ENCODE assay signal across 12 mouse cellular contexts in the genomic region with DNA sequence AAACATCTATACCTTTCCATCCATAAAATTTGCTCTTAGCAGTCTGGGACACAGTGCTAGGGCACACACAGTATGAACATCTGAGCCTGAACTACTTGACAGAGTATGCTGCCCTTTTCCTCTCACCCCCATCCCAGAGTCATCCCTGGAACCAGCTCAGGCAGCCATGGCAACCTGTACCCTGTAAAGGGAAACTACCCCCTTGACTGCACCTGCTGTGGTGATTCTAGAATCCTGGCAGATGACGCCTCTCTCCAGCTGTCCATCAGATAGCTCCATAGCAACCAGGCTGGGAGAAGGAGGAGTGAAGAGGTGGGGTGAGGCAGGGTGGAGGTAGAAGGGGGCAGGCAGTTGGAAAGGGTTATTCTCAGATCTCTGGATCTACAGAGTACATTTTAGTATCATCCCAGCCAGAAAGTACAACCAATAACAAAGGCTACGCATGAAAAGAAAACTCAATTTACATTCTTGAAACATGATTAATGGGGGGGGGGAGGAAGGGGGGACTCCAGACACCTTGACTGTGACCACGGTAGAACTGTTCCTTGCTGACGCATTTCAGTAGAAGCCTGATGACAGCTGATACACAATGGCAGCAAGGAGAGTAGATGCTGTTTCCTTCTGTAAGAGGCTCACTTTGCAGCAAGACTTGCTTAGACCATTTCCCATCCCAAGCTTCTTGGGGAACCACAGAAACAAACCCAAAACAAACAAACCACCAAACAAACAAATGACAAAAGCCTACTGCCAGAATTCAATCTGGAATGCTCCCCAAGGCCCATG.
A peak's percentile ranks its signal among the peaks of the same experiment; 100 is the strongest.
DNase-seq lines count a peak whose midpoint lies in the region; ATAC-seq and TF ChIP-seq lines count a peak whose summit lies in the region.
"Had no signal": no experiment of that assay in that cellular context is flagged by ENCODE, and none has a peak within 500 bp of the region (broad histone marks: within the 10 kb centered on the region; RNA-seq: fewer than 3 reads in every experiment).

No protein-coding gene starts in this region.

- H3K4me1 ChIP-seq in liver, adult 2 months (ENCODE audit: control insufficient read depth, insufficient read depth, low read length) = no peaks in the 10 kb centered on the region
- H3K4me1 ChIP-seq in liver, embryonic 11.5 days (replicated peaks; ENCODE audit: control insufficient read depth, insufficient read depth, low read length) = no peaks in the 10 kb centered on the region; the same call in 1 of the 2 replicates
- H3K4me1 ChIP-seq in forebrain, postnatal 0 days (ENCODE audit: insufficient read depth) = no peaks in the 10 kb centered on the region

- no peak overlapping the region for H3K4me3 ChIP-seq in liver, adult 2 months (ENCODE audit: insufficient read depth, low read depth, low read length)
- no peak overlapping the region for H3K4me3 ChIP-seq in liver, embryonic 11.5 days (ENCODE audit: low read depth, low read length)
- H3K4me3 ChIP-seq in forebrain, postnatal 0 days (ENCODE audit: low read depth, low read length) = no peak overlapping the region
- H3K4me3 ChIP-seq: erythroblast, embryonic 14.5 days; liver, embryonic 15.5 days had no signal

- intact Hi-C loops in heart, postnatal 14 days (cut with DNase I) = no loop called here

- WGBS in liver, adult 2 months = 85% methylated on average over 4 of the region's 4 CpGs
- WGBS in liver, embryonic 11.5 days = 51% methylated on average over 4 of the region's 4 CpGs
- 49% methylated on average over 4 of the region's 4 CpGs for WGBS in forebrain, postnatal 0 days

- peak; percentile 53 for DNase-seq in liver, adult 2 months (ENCODE audit: extremely low read depth, low read depth, low spot score)
- no peak for DNase-seq in liver, embryonic 11.5 days (ENCODE audit: low spot score)
- peak; percentile 41 for DNase-seq in forebrain, postnatal 0 days
- DNase-seq in layer of hippocampus, postnatal 14 days (ENCODE audit: low spot score in 2 of 2) = peak; percentile 51 to 77
- DNase-seq in skeletal muscle tissue, adult 2 months (ENCODE audit: low read depth, low spot score) = peak; percentile 96
- no peak for DNase-seq in adrenal gland, postnatal 14 days
- DNase-seq in thymus, postnatal 25 days = no peak
- no peak for DNase-seq in heart, postnatal 14 days
- DNase-seq: thymus, postnatal 4 days had no signal

- H3K79me2 ChIP-seq in liver, adult 2 months (ENCODE audit: control insufficient read depth, insufficient read depth, low read length) = no peaks in the 10 kb centered on the region

- H3K9ac ChIP-seq in liver, adult 2 months (ENCODE audit: low read depth, low read length) = no peak overlapping the region
- no peak overlapping the region for H3K9ac ChIP-seq in liver, embryonic 11.5 days (ENCODE audit: low read depth, low read length)
- no peak overlapping the region for H3K9ac ChIP-seq in forebrain, postnatal 0 days
- H3K9ac ChIP-seq: liver, embryonic 15.5 days had no signal

- no peak overlapping the region for H3K4me2 ChIP-seq in liver, embryonic 11.5 days
- H3K4me2 ChIP-seq in forebrain, postnatal 0 days (ENCODE audit: low read depth) = no peak overlapping the region
- H3K4me2 ChIP-seq: liver, embryonic 15.5 days had no signal

- H3K27me3 ChIP-seq in liver, adult 2 months (ENCODE audit: control insufficient read depth, insufficient read depth, low read length) = no peaks in the 10 kb centered on the region
- H3K27me3 ChIP-seq in liver, embryonic 11.5 days (replicated peaks; ENCODE audit: control insufficient read depth, insufficient read depth, low read length) = no peaks in the 10 kb centered on the region
- no peaks in the 10 kb centered on the region for H3K27me3 ChIP-seq in forebrain, postnatal 0 days (ENCODE audit: insufficient read depth, low read length)
- H3K27me3 ChIP-seq: liver, embryonic 15.5 days had no signal

- H3K9me3 ChIP-seq in liver, embryonic 11.5 days (ENCODE audit: control insufficient read depth, low read length) = no peaks in the 10 kb centered on the region
- no peaks in the 10 kb centered on the region for H3K9me3 ChIP-seq in forebrain, postnatal 0 days (ENCODE audit: low read length)
- H3K9me3 ChIP-seq: liver, embryonic 15.5 days had no signal

- H3K36me3 ChIP-seq in liver, adult 2 months (ENCODE audit: control insufficient read depth, insufficient read depth, low read length) = no peaks in the 10 kb centered on the region
- no peaks in the 10 kb centered on the region for H3K36me3 ChIP-seq in liver, embryonic 11.5 days (ENCODE audit: control insufficient read depth, insufficient read depth, low read length)
- H3K36me3 ChIP-seq in forebrain, postnatal 0 days (ENCODE audit: insufficient read depth) = no peaks in the 10 kb centered on the region
- H3K36me3 ChIP-seq: liver, embryonic 15.5 days had no signal

- no peak for TF ChIP-seq CTCF in liver, adult 2 months (IDR thresholded peaks at IDR 0.05; ENCODE audit: low read depth, low read length)
- TF ChIP-seq CTCF in forebrain, postnatal 0 days (IDR thresholded peaks at IDR 0.05; ENCODE audit: low read depth) = no peak

- no peak overlapping the region for H3K27ac ChIP-seq in liver, adult 2 months (replicated peaks; ENCODE audit: insufficient read depth, low read depth, low read length)
- no peak overlapping the region for H3K27ac ChIP-seq in liver, embryonic 11.5 days (ENCODE audit: low read depth, low read length)
- H3K27ac ChIP-seq in forebrain, postnatal 0 days (ENCODE audit: low read depth, low read length) = no peak overlapping the region
- H3K27ac ChIP-seq: liver, embryonic 15.5 days had no signal

- no peak for ATAC-seq in liver, embryonic 11.5 days (replicated peaks; ENCODE audit: low FRiP score)
- ATAC-seq in forebrain, postnatal 0 days = peak; percentile 92
- ATAC-seq: Patski had no signal

- no peak for TF ChIP-seq POLR2A in liver, adult 2 months (IDR thresholded peaks at IDR 0.05; ENCODE audit: extremely low read depth, insufficient read depth, low read length)

Comparison
In these comparisons a context has a peak if more than half of its experiments do, and no peak if none do; other contexts are left out.
1. DNase-seq: peak in liver, adult 2 months (single experiment), forebrain, postnatal 0 days (single experiment), layer of hippocampus, postnatal 14 days (2 of 2) and skeletal muscle tissue, adult 2 months (single experiment); none in liver, embryonic 11.5 days (single experiment), adrenal gland, postnatal 14 days (single experiment), thymus, postnatal 25 days (single experiment) and heart, postnatal 14 days (0 of 2).